Mouse (Mus musculus) stomach, postnatal 0 days (tissue): ENCODE measurements around the gene Mrps6. TPM values are rescaled to one million over a fixed set of nuclear protein-coding genes. Genes with fewer than 3 reads are reported as not detected.

Experiments
- ATAC-seq: fragments of 200-750 bp; cut with Nextera tagmentation; 2 replicates; pipeline ENCODE4 v1.8.0; 2017; ENCODE audit not compliant: low FRiP score, low TSS enrichment
- DNase-seq: peaks from one replicate; pipeline ENCODE4 v3.0.0-alpha.2; 2016; ENCODE audit warnings: low spot score
- H3K27ac ChIP-seq: fragments of 300-500 bp; sonication (generic); replicated peaks from 2 replicates; pipeline ENCODE4 v1.5.1; 2014; ENCODE audit warnings: mild to moderate bottlenecking, control low read depth
- H3K27me3 ChIP-seq: fragments of 300-500 bp; sonication (generic); 2 replicates; pipeline ENCODE4 v1.6.1; 2014; ENCODE audit warnings: low read length; ENCODE audit not compliant: control insufficient read depth, insufficient read depth
- H3K36me3 ChIP-seq: fragments of 300-500 bp; sonication (generic); 2 replicates; pipeline ENCODE4 v1.6.1; 2014; ENCODE audit warnings: low read length, mixed read lengths; ENCODE audit not compliant: control insufficient read depth, insufficient read depth
- H3K4me1 ChIP-seq: fragments of 300-500 bp; sonication (generic); replicated peaks from 2 replicates; pipeline ENCODE4 v1.6.1; 2014; ENCODE audit warnings: antibody characterized with exemption; ENCODE audit not compliant: control insufficient read depth, insufficient read depth
- H3K4me2 ChIP-seq: fragments of 300-500 bp; sonication (generic); replicated peaks from 2 replicates; pipeline ENCODE4 v1.6.1; 2014; ENCODE audit warnings: low read depth, mild to moderate bottlenecking, control low read depth, moderate library complexity
- H3K4me3 ChIP-seq: fragments of 300-500 bp; sonication (generic); 2 replicates; pipeline ENCODE4 v1.5.1; 2014; ENCODE audit warnings: low read depth, low read length, control low read depth
- H3K9ac ChIP-seq: fragments of 300-500 bp; sonication (generic); 2 replicates; pipeline ENCODE4 v1.6.1; 2014; ENCODE audit warnings: mild to moderate bottlenecking, low read length, control low read depth, mixed read lengths
- H3K9me3 ChIP-seq: fragments of 300-500 bp; sonication (generic); 2 replicates; pipeline ENCODE4 v1.6.1; 2016; ENCODE audit warnings: low read length; ENCODE audit not compliant: control insufficient read depth
- CTCF ChIP-seq: IDR thresholded peaks from 2 replicates; pipeline ENCODE4 v1.5.1; 2016; ENCODE audit warnings: antibody characterized with exemption, low read depth, mild to moderate bottlenecking, moderate library complexity
- EP300 ChIP-seq: optimal IDR thresholded peaks from 2 replicates; pipeline ENCODE3; 2016; ENCODE audit warnings: antibody characterized with exemption
- WGBS: fragments of 180-500 bp; shearing (Covaris S2); extraction: QIAGEN DNeasy Blood & Tissue Kit; methylation state at CpG from one replicate; pipeline ENCODE4 v1.1.7; 2014; 5-methylcytosine and 5-hydroxymethylcytosine counted together
- polyA plus RNA-seq: library from polyadenylated mRNA; unstranded; fragments of >200 nt; fragmentation: Nextera tagmentation; extraction: Ambion mirVana; gene quantifications from 2 replicates; pipeline ENCODE4 v1.2.1, GENCODE M21; 2015

Gene Mrps6
- polyA plus RNA-seq, 1 experiment from 2014 or later = 91.6 TPM

DNA sequence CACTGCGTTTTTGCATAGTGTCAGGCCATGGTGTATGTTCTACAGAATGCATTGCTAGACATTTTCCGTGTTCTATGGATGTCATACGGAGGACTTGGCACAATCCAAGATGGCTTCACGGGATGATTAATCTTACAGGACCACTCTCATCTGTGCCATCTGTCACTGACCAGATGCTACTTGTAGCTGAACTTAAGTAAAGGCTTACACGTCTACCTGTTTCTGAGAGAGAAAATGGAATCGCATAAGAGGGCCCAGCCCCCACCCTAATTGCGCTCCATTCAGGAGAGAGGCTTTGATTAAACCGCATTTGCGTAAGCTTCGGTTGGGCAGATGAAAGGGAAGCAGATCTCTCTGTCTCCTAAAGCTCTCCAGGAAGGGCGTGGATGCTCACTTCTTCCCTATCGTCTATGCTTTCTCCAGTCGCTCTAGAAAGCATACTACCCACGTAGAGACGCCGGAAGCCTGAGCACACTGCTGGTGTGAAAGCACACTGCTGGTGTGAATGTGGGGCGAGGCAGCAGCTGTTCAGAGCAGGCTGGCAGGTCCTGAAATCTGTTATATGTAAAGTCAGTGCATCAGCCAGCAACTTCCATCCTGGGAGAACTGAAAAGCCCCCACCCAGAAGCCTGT is 62.9 kb downstream of the Mrps6 start:
- no peak overlapping the region for H3K9ac ChIP-seq
- H3K4me2 ChIP-seq = no peak overlapping the region
- no peaks in the 10 kb centered on the region for H3K27me3 ChIP-seq
- no peaks in the 10 kb centered on the region for H3K9me3 ChIP-seq
- TF ChIP-seq EP300 = no peak
- TF ChIP-seq CTCF = no peak
- ATAC-seq (no peak), DNase-seq (no peak)
- H3K27ac ChIP-seq = no peak overlapping the region
- no peak overlapping the region for H3K4me3 ChIP-seq
- WGBS = 82% methylated on average over 17 of the region's 17 CpGs
- H3K36me3 ChIP-seq = no peaks in the 10 kb centered on the region
- H3K4me1 ChIP-seq = no peaks in the 10 kb centered on the region

- Histone ChIP-seq H3K4me2 (no peak overlapping the region), H3K27ac (no peak overlapping the region), H3K9ac (no peak overlapping the region), H3K36me3 (no peaks in the 10 kb centered on the region), H3K4me3 (no peak overlapping the region), H3K27me3 (no peaks in the 10 kb centered on the region), H3K4me1 (no peaks in the 10 kb centered on the region), H3K9me3 (no peaks in the 10 kb centered on the region)
- TF ChIP-seq EP300 = no peak
- TF ChIP-seq CTCF = no peak
- ATAC-seq (no peak), DNase-seq (no peak)
- 42% methylated on average over 4 of the region's 4 CpGs for WGBS
Measured at GRCm38 (mm10) chr16:92127226-92127625, 69.2 kb downstream of the Mrps6 start.

- DNase-seq (no peak), ATAC-seq (no peak)
- no peaks in the 10 kb centered on the region for H3K36me3 ChIP-seq
- TF ChIP-seq CTCF (no peak), EP300 (no peak)
- no peak overlapping the region for H3K9ac ChIP-seq
- no peaks in the 10 kb centered on the region for H3K4me1 ChIP-seq
- H3K27ac ChIP-seq = no peak overlapping the region
- H3K9me3 ChIP-seq = no peaks in the 10 kb centered on the region
- H3K27me3 ChIP-seq = no peaks in the 10 kb centered on the region
- H3K4me2 ChIP-seq = no peak overlapping the region
- WGBS = 73% methylated on average over 5 of the region's 5 CpGs
- H3K4me3 ChIP-seq = no peak overlapping the region
Measured at GRCm38 (mm10) chr16:92127666-92128065, 69.6 kb downstream of the Mrps6 start.

DNA sequence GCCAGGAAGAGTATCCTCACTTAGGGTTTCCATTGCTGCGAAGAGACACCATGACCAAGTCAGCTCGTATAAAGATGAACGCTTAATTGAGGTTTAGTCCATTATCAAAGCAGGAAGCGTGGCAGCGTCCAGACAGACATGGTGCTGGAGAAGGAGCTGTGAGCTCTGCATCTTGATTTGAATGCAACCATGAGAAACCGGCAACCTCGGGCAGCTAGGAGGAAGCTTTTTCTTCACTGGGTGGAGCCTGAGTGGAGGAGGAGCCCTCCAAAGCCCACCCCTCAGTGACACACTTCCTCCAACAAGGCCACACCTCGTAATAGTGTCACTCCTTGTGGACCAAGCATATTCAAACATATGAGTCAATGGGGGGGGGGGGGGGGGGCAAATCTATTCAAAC is 71.8 kb downstream of the Mrps6 start:
- WGBS = 92% methylated on average over 8 of the region's 8 CpGs
- H3K27me3 ChIP-seq = no peaks in the 10 kb centered on the region
- H3K4me3 ChIP-seq = no peak overlapping the region
- no peaks in the 10 kb centered on the region for H3K36me3 ChIP-seq
- no peak for TF ChIP-seq EP300
- no peak for TF ChIP-seq CTCF
- H3K9ac ChIP-seq = no peak overlapping the region
- no peak overlapping the region for H3K27ac ChIP-seq
- H3K4me2 ChIP-seq = no peak overlapping the region
- H3K9me3 ChIP-seq = no peaks in the 10 kb centered on the region
- ATAC-seq (no peak), DNase-seq (no peak)
- H3K4me1 ChIP-seq = no peaks in the 10 kb centered on the region

- WGBS = 79% methylated on average over 4 of the region's 4 CpGs
- Histone ChIP-seq H3K4me1 (no peaks in the 10 kb centered on the region), H3K9me3 (no peaks in the 10 kb centered on the region), H3K36me3 (no peaks in the 10 kb centered on the region), H3K9ac (no peak overlapping the region), H3K27me3 (no peaks in the 10 kb centered on the region), H3K4me2 (no peak overlapping the region), H3K4me3 (no peak overlapping the region), H3K27ac (no peak overlapping the region)
- DNase-seq (no peak), ATAC-seq (no peak)
- TF ChIP-seq CTCF (no peak), EP300 (no peak)
Measured at GRCm38 (mm10) chr16:92132511-92132910, 74.4 kb downstream of the Mrps6 start.

- no peak for ATAC-seq
- 83% methylated on average over 11 of the region's 11 CpGs for WGBS
Measured at GRCm38 (mm10) chr16:92134148-92134764, 76.2 kb downstream of the Mrps6 start.

More at GRCm38 (mm10) chr16:92134148-92134764, 76.2 kb downstream of the Mrps6 start:
- no peak for TF ChIP-seq EP300
- no peaks in the 10 kb centered on the region for H3K27me3 ChIP-seq
- H3K9ac ChIP-seq = no peak overlapping the region
- H3K4me1 ChIP-seq = no peaks in the 10 kb centered on the region
- H3K4me2 ChIP-seq = no peak overlapping the region
- no peaks in the 10 kb centered on the region for H3K9me3 ChIP-seq
- no peaks in the 10 kb centered on the region for H3K36me3 ChIP-seq
- no peak for DNase-seq
- no peak overlapping the region for H3K4me3 ChIP-seq
- no peak overlapping the region for H3K27ac ChIP-seq
